ENCODE assay signal across 9 mouse cellular contexts in the genomic region with DNA sequence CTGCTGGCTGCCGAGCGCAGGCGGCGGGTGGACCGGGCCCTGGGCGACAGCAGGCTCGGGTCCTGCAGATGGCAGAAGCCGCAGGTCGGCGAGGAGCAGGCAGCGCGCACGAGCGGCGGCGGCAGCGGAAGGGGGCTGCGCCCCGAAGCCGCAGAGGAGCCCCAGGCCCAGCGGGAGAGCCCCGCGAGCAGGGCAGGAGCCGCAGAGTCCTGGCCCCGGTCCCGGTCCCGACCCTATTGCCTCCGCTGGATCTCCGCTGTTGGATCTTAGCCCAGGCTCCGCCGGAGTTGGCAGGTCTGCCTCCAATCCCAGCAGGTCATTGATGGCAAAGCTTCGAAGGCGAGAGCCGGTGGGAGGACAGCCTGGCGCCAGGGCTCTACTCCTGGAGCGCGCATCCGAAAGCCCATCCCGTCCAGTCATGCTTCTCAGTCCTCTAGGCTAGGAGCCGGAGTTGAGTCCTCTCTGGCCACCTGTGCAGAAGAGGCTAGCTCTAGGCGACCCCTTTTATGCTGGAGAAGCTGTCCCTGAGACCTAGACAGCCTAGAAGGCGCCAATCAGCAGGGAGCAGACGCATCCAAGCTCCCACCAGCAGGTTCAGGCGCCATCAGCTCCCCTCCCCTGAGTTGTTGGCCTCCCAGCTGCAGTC. TPM values are rescaled to one million over a fixed set of nuclear protein-coding genes. Genes with fewer than 3 reads are reported as not detected.
DNase-seq lines count a peak whose midpoint lies in the region; ATAC-seq lines count a peak whose summit lies in the region.
"Had no signal": no experiment of that assay in that cellular context is flagged by ENCODE, and none has a peak within 500 bp of the region (broad histone marks: within the 10 kb centered on the region; RNA-seq: fewer than 3 reads in every experiment).

No protein-coding gene starts in this region.

- intact Hi-C loops in heart, postnatal 25 days (cut with DNase I): no loop called here
- intact Hi-C loops in heart, postnatal 36 days (cut with DNase I): no loop called here

- H3K4me3 ChIP-seq in embryonic facial prominence, embryonic 14.5 days (ENCODE audit: low read depth, low read length): peak overlapping the region; percentile 39
- H3K4me3 ChIP-seq in midbrain, embryonic 16.5 days (ENCODE audit: low read depth, low read length): peak overlapping the region; percentile 42

- ATAC-seq in embryonic facial prominence, embryonic 14.5 days (ENCODE audit: low read depth): peak; percentile 53; the same call in 1 of the 2 replicates
- peak; percentile 82 for ATAC-seq in midbrain, embryonic 16.5 days
- no peak for ATAC-seq in monocyte, adult 5-6 weeks (replicated peaks; ENCODE audit: insufficient number of reproducible peaks, low FRiP score, low TSS enrichment, poor library complexity, severe bottlenecking)

- H3K9ac ChIP-seq in embryonic facial prominence, embryonic 14.5 days (ENCODE audit: low read depth, low read length): peak overlapping the region; percentile 46; the same call in 1 of the 2 replicates
- H3K9ac ChIP-seq in midbrain, embryonic 16.5 days (ENCODE audit: low read depth, low read length): peak overlapping the region; percentile 49

- DNase-seq in heart, adult 11 months: peak; percentile 95
- no peak for DNase-seq in heart, postnatal 25 days (ENCODE audit: low spot score)
- DNase-seq in adrenal gland, postnatal 14 days: peak; percentile 69
- DNase-seq in embryonic facial prominence, embryonic 14.5 days (ENCODE audit: low spot score): peak; percentile 46
- DNase-seq in heart, postnatal 36 days: peak; percentile 47 to 48
- DNase-seq in kidney, postnatal 36 days: peak; percentile 48 to 76

- H3K4me1 ChIP-seq in embryonic facial prominence, embryonic 14.5 days (ENCODE audit: control insufficient read depth, insufficient read depth, low read length): no peaks in the 10 kb centered on the region
- H3K4me1 ChIP-seq in midbrain, embryonic 16.5 days (ENCODE audit: control insufficient read depth, insufficient read depth, low read length): peaks cover 11% of the 10 kb centered on the region

- peak overlapping the region; percentile 74 for H3K4me2 ChIP-seq in embryonic facial prominence, embryonic 14.5 days (ENCODE audit: low read depth, low read length)
- peak overlapping the region; percentile 73 for H3K4me2 ChIP-seq in midbrain, embryonic 16.5 days (ENCODE audit: low read length)

- H3K27me3 ChIP-seq in embryonic facial prominence, embryonic 14.5 days (replicated peaks; ENCODE audit: control insufficient read depth, insufficient read depth, low read length): peaks cover 68% of the 10 kb centered on the region
- peaks cover 44% of the 10 kb centered on the region for H3K27me3 ChIP-seq in midbrain, embryonic 16.5 days (ENCODE audit: control insufficient read depth, insufficient read depth, low read depth, low read length)

- no peaks in the 10 kb centered on the region for H3K9me3 ChIP-seq in embryonic facial prominence, embryonic 14.5 days (ENCODE audit: control insufficient read depth, low read length)
- H3K9me3 ChIP-seq in midbrain, embryonic 16.5 days (replicated peaks; ENCODE audit: control insufficient read depth, low read length, poor library complexity, severe bottlenecking): no peaks in the 10 kb centered on the region

- H3K27ac ChIP-seq in embryonic facial prominence, embryonic 14.5 days (replicated peaks; ENCODE audit: low read depth, low read length): no peak overlapping the region
- H3K27ac ChIP-seq in midbrain, embryonic 16.5 days (ENCODE audit: low read length): no peak overlapping the region

- no peaks in the 10 kb centered on the region for H3K36me3 ChIP-seq in embryonic facial prominence, embryonic 14.5 days (ENCODE audit: control insufficient read depth, insufficient read depth, low read length)
- no peaks in the 10 kb centered on the region for H3K36me3 ChIP-seq in midbrain, embryonic 16.5 days (ENCODE audit: control insufficient read depth, insufficient read depth, low read length)

- WGBS in embryonic facial prominence, embryonic 14.5 days: 1% methylated on average over 12 of the region's 44 CpGs
- under 1% methylated on average over 44 of the region's 44 CpGs for WGBS in midbrain, embryonic 16.5 days

RNA-seq across cellular contexts. Expression of a gene that starts 0.5 kb away (rescaled TPM):
- total RNA-seq in heart, postnatal 25 days (2021): under 1 TPM in 1 of 2 experiments, not detected in 1; 0.10 TPM
- not detected in 2 replicates for total RNA-seq in adrenal gland, postnatal 14 days (2021)
- not detected in 2 replicates for polyA plus RNA-seq in embryonic facial prominence, embryonic 14.5 days (2014; fragmentation: Nextera tagmentation; extraction: Ambion mirVana)
- not detected for total RNA-seq in heart, postnatal 36 days (2021)
- polyA plus RNA-seq in midbrain, embryonic 16.5 days (2015; fragmentation: Nextera tagmentation; extraction: Ambion mirVana): 0.06 and 0.07 TPM in 2 replicates
- not detected in 3 replicates for total RNA-seq in monocyte, adult 5-6 weeks (2017)
- total RNA-seq: CH12.LX had no signal

RNA-seq across cellular contexts. Expression of a gene that starts 20.4 kb away (rescaled TPM):
- 100 to 1,000 TPM; 217 to 247 TPM for total RNA-seq in heart, postnatal 25 days (2021)
- total RNA-seq in adrenal gland, postnatal 14 days (2021): 75.7 and 93.0 TPM in 2 replicates
- 5.3 and 7.8 TPM in 2 replicates for polyA plus RNA-seq in embryonic facial prominence, embryonic 14.5 days (2014; fragmentation: Nextera tagmentation; extraction: Ambion mirVana)
- 100 to 1,000 TPM; 257 to 310 TPM for total RNA-seq in heart, postnatal 36 days (2021)
- 15.6 and 20.5 TPM in 2 replicates for polyA plus RNA-seq in midbrain, embryonic 16.5 days (2015; fragmentation: Nextera tagmentation; extraction: Ambion mirVana)
- 69.1 to 92.7 TPM (median 70.9 TPM) in 3 replicates for total RNA-seq in monocyte, adult 5-6 weeks (2017)
